Mouse (Mus musculus): Measurements from ENCODE around the gene Loxl4. TPM values are rescaled to one million over a fixed set of nuclear protein-coding genes. Genes with fewer than 3 reads are reported as not detected.

Gene Loxl4
- polyA plus RNA-seq, 1 experiment = 1.7 TPM

DNA sequence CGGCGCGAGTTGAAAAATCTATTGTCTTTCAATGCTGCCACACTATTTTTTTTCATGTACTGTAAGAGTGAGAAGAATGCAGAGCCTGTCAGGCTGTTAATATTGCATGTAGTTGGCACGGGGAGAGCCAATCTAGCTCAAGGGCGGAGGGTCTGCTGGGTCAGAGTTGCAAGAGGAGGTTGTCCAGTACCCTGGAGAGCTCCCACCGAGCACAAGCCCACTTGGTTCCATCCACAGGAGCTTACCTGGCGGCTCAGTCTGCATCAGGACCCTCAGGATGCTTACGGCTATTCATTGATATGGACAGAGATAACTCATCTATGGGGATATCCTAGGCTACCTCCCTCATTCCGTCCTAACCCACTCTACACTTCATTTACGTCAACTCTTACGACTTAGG lies 24.0 kb upstream of the Loxl4 start:
- Histone ChIP-seq H3K27ac (ENCODE audit: insufficient read depth, low read depth, low read length) (no peak overlapping the region), H3K36me3 (ENCODE audit: control insufficient read depth, insufficient read depth, low read length) (no peaks in the 10 kb centered on the region), H3K4me3 (ENCODE audit: low read depth, low read length) (no peak overlapping the region), H3K4me1 (ENCODE audit: control insufficient read depth, insufficient read depth, insufficient read length, low read length) (no peaks in the 10 kb centered on the region), H3K27me3 (ENCODE audit: control insufficient read depth, insufficient read depth, low read length) (no peaks in the 10 kb centered on the region)
- WGBS = 48% methylated on average over 11 of the region's 11 CpGs
- TF ChIP-seq POLR2A (IDR thresholded peaks at IDR 0.05; ENCODE audit: low read depth, low read length) = no peak
- no peak for TF ChIP-seq CTCF (IDR thresholded peaks at IDR 0.05; ENCODE audit: extremely low read depth, insufficient read length, insufficient replicate concordance, low read depth, low read length)

DNA sequence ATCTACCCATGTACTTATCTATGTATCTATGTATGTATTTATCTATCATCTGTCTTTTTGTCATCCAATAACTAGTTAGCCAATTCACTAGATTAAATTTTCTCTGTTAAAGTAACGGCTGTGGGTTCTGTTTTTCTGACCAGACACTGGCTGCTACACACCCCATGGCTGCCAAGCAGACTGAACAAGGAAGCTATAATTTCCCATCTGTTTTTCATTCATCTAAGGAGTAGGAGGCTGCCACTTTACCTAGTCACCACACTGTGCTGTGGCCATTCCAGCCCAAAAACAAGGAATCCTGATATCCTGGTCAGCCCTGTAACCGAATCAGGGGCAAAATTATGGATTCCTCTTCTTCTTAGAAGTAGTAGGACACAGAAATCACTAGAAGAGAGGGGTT lies 21.0 kb upstream of the Loxl4 start:
- Histone ChIP-seq H3K36me3 (ENCODE audit: control insufficient read depth, insufficient read depth, low read length) (no peaks in the 10 kb centered on the region), H3K4me3 (ENCODE audit: low read depth, low read length) (no peak overlapping the region), H3K4me1 (ENCODE audit: control insufficient read depth, insufficient read depth, insufficient read length, low read length) (no peaks in the 10 kb centered on the region), H3K27me3 (ENCODE audit: control insufficient read depth, insufficient read depth, low read length) (no peaks in the 10 kb centered on the region), H3K27ac (ENCODE audit: insufficient read depth, low read depth, low read length) (no peak overlapping the region)
- no peak for TF ChIP-seq CTCF (IDR thresholded peaks at IDR 0.05; ENCODE audit: extremely low read depth, insufficient read length, insufficient replicate concordance, low read depth, low read length)
- WGBS = 66% methylated on average over 2 of the region's 2 CpGs

DNA sequence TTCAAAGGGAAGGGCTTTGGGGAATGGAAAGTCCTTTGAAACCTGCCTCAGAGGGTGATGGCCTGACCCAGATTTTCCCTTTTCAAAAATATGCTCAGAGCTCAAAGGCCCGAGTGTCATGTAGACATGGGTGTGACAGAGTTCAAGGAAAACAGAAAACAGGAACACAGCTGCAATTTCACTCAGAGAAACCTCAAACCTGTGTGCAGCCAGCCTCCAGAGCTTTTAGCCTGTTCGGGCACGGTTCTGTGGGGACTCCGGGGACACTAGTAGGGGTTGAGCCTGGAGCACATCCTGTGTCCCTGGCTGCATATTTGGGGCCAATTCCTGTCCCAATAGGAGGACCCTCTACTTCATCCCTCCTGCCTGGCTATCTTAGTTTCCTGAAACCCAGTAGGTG lies 19.7 kb upstream of the Loxl4 start:
- H3K36me3 ChIP-seq (ENCODE audit: control insufficient read depth, insufficient read depth, low read length) = no peaks in the 10 kb centered on the region
- no peaks in the 10 kb centered on the region for H3K4me1 ChIP-seq (ENCODE audit: control insufficient read depth, insufficient read depth, insufficient read length, low read length)
- H3K27ac ChIP-seq (ENCODE audit: insufficient read depth, low read depth, low read length) = no peak overlapping the region
- 71% methylated on average over 4 of the region's 4 CpGs for WGBS
- H3K27me3 ChIP-seq (ENCODE audit: control insufficient read depth, insufficient read depth, low read length) = no peaks in the 10 kb centered on the region
- H3K4me3 ChIP-seq (ENCODE audit: low read depth, low read length) = no peak overlapping the region
- TF ChIP-seq CTCF (IDR thresholded peaks at IDR 0.05; ENCODE audit: extremely low read depth, insufficient read length, insufficient replicate concordance, low read depth, low read length) (no peak), POLR2A (IDR thresholded peaks at IDR 0.05; ENCODE audit: low read depth, low read length) (no peak)

DNA sequence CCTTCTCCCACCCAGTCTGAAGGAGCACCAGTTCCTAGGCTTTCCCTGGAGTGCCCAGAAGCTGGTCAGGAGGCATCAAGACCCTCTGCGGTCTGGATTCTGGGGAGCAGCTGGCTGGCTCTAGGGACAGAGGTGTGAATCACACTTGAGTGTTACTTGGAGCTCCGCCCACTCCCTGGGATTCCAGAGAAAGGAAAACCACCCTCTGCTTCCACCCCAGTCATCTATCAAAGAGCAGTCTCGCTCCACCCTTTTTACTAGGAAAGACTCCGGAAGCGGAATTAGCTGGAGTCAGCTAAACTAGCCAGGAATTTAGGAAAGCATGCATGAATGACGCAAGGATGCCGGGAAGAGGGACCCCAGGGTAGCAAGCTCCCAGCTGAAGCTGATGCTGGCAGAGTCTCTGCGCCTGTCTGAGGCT lies 18.9 kb upstream of the Loxl4 start:
- H3K4me1 ChIP-seq (ENCODE audit: control insufficient read depth, insufficient read depth, insufficient read length, low read length) = no peaks in the 10 kb centered on the region
- WGBS = 16% methylated on average over 8 of the region's 8 CpGs
- H3K27ac ChIP-seq (ENCODE audit: insufficient read depth, low read depth, low read length) = no peak overlapping the region
- H3K36me3 ChIP-seq (ENCODE audit: control insufficient read depth, insufficient read depth, low read length) = no peaks in the 10 kb centered on the region
- H3K27me3 ChIP-seq (ENCODE audit: control insufficient read depth, insufficient read depth, low read length) = no peaks in the 10 kb centered on the region
- TF ChIP-seq CTCF (IDR thresholded peaks at IDR 0.05; ENCODE audit: extremely low read depth, insufficient read length, insufficient replicate concordance, low read depth, low read length) = no peak
- TF ChIP-seq POLR2A (IDR thresholded peaks at IDR 0.05; ENCODE audit: low read depth, low read length) = no peak
- peak overlapping the region; percentile 27 for H3K4me3 ChIP-seq (ENCODE audit: low read depth, low read length)

DNA sequence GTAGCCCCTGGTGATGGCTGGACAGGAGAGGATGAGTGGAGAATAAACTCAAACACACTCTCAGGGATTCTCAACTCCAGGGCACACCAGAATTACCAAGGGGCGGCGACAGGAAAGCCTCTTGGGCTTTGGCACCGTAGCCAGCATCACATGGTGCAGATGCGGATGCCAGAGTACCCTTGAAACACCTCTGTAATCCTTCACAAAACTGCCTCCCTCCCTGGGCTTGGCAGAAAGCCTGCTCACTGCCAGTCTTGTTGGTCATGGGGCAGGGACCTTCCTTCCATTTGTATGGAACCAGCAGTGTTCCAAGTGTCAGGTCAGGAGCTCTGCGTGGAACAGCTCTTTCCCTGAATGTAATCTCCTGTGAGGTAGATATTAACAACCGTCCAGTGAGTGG lies 15.5 kb upstream of the Loxl4 start:
- WGBS = 86% methylated on average over 6 of the region's 6 CpGs
- Histone ChIP-seq H3K27me3 (ENCODE audit: control insufficient read depth, insufficient read depth, low read length) (no peaks in the 10 kb centered on the region), H3K4me3 (ENCODE audit: low read depth, low read length) (no peak overlapping the region), H3K27ac (ENCODE audit: insufficient read depth, low read depth, low read length) (no peak overlapping the region), H3K36me3 (ENCODE audit: control insufficient read depth, insufficient read depth, low read length) (no peaks in the 10 kb centered on the region), H3K4me1 (ENCODE audit: control insufficient read depth, insufficient read depth, insufficient read length, low read length) (no peaks in the 10 kb centered on the region)
- TF ChIP-seq CTCF (IDR thresholded peaks at IDR 0.05; ENCODE audit: extremely low read depth, insufficient read length, insufficient replicate concordance, low read depth, low read length) (no peak), POLR2A (IDR thresholded peaks at IDR 0.05; ENCODE audit: low read depth, low read length) (no peak)

DNA sequence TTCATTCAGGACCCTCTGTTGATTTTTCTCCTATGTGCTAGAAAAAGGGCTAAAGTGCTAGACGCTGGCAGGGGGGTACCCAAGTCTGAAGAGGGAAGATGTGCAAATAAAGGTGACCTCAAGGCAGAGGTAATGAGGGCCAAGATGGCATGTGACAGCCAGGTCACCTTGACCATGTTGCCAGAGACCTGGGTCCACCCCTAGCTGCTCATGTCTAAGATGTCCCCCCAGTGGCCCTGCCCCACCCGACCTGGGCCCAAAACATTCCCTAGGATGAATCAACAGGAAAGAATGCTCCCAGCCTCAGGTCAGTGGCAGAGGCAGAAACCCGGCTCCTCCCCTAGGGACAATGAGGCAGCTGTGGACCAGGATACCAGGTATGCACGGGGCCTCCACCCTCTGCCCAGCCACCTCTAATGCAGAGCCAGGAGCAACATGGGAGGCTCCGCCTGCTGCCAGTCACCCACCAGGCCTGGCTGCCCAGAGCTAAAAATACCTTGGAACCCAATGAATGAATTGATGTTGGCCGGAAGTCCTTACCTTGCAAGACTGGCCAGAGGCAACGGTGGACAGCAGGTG lies 1.1 kb upstream of the Loxl4 start:
- whole genome bisulfite sequencing = 69% methylated on average over 7 of the region's 7 CpGs

DNA sequence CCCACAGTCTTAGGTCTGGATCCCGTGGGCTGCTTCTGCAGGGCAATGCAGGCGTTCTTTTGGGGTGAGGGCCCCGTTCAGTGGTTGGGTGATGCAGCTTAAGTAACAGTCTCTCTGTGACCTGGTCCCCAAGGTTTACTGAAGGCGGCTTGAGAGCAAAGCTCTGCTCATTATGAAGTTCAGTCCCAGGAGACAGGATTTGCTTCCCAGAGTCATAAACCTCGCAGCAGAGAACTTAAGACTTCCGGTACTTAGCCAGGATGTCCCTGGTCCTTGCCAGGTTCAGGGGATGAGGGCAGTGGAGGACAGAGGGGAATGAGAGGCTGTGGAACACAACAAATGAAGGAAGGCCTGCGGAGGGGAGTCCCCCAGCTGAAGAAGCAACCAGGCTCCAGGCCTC lies 503 bp upstream of the Loxl4 start:
- Histone ChIP-seq H3K4me1 (ENCODE audit: control insufficient read depth, insufficient read depth, insufficient read length, low read length) (no peaks in the 10 kb centered on the region), H3K4me3 (ENCODE audit: low read depth, low read length) (peak overlapping the region; percentile 58), H3K36me3 (ENCODE audit: control insufficient read depth, insufficient read depth, low read length) (no peaks in the 10 kb centered on the region), H3K27me3 (ENCODE audit: control insufficient read depth, insufficient read depth, low read length) (no peaks in the 10 kb centered on the region), H3K27ac (ENCODE audit: insufficient read depth, low read depth, low read length) (no peak overlapping the region)
- 15% methylated on average over 7 of the region's 7 CpGs for whole genome bisulfite sequencing
- TF ChIP-seq CTCF (IDR thresholded peaks at IDR 0.05; ENCODE audit: extremely low read depth, insufficient read length, insufficient replicate concordance, low read depth, low read length) = no peak
- TF ChIP-seq POLR2A (IDR thresholded peaks at IDR 0.05; ENCODE audit: low read depth, low read length) = no peak

More for the DNA sequence above, 1.1 kb upstream of the Loxl4 start:
- Histone ChIP-seq H3K36me3 (ENCODE audit: control insufficient read depth, insufficient read depth, low read length) (no peaks in the 10 kb centered on the region), H3K4me3 (ENCODE audit: low read depth, low read length) (no peak overlapping the region), H3K27ac (ENCODE audit: insufficient read depth, low read depth, low read length) (no peak overlapping the region), H3K27me3 (ENCODE audit: control insufficient read depth, insufficient read depth, low read length) (no peaks in the 10 kb centered on the region), H3K4me1 (ENCODE audit: control insufficient read depth, insufficient read depth, insufficient read length, low read length) (no peaks in the 10 kb centered on the region)
- TF ChIP-seq CTCF (IDR thresholded peaks at IDR 0.05; ENCODE audit: extremely low read depth, insufficient read length, insufficient replicate concordance, low read depth, low read length) = no peak
- TF ChIP-seq POLR2A (IDR thresholded peaks at IDR 0.05; ENCODE audit: low read depth, low read length) = no peak
